Mouse (Mus musculus) cerebellum, adult 2 months (tissue): Measurements from ENCODE around the gene Tmem9.

Experiments
- CTCF ChIP-seq: fragments of 200-500 bp; IDR thresholded peaks from 2 replicates; pipeline ENCODE4 v1.5.1; 2011; ENCODE audit warnings: low read depth, mild to moderate bottlenecking, control low read depth, low read length, moderate library complexity, borderline replicate concordance; ENCODE audit not compliant: insufficient read depth
- POLR2A ChIP-seq: fragments of 200-500 bp; IDR thresholded peaks from 2 replicates; pipeline ENCODE4 v1.6.1; 2011; ENCODE audit warnings: low read length, control low read depth, borderline replicate concordance; ENCODE audit not compliant: insufficient read depth

DNA sequence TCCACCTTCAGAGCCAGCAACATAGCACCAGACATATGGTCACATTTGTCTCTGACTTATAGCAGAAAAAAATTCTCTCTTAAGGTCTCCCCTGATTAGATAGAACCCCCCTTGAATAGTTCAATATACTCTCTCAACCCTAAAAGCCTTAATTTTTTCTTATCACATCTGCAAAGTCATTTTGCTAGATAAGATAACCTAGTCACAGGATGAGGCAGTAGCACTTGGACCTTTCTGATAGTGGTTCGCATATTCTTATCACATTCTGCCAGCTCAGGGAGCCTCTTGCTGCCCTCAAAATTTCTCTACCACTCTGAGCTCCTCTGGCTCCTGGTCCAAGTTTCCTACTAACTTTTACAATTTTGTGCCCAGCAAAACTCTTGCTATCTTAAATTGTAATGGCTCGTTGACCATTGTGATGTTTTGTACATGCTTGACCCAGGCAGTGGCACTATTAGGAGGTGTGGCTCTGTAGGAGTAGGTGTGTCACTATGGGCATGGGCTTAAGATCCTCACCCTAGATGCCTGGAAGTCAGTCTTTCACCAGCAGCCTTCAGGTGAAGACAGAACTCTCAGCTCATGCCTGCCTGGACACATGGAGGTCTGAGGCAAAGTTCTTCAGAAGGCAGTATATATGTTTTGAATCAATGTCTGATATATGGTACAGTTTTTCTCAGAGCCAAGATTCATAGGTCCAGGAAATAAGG is 7.0 kb downstream of the Tmem9 start:
- TF ChIP-seq POLR2A (no peak), CTCF (no peak)
